Mouse (Mus musculus) left cerebral cortex, postnatal 36 days (tissue): Measurements from ENCODE around the gene Olfr509. TPM values are rescaled to one million over a fixed set of nuclear protein-coding genes. Genes with fewer than 3 reads are reported as not detected.
"Not testable (repeated sequence)": the region's sequence is repeated elsewhere in the genome, so short reads cannot be mapped to it uniquely, and the experiment has no call there.

Experiments
- DNase-seq, 2 experiments: peaks; one replicate each; pipeline ENCODE4 v3.0.0; 2021 to 2022; ENCODE audit warnings: low spot score in 2 of 2, mixed read lengths in 1 of 2
- intact Hi-C: fragments of 180-260 bp; cut with DNase I; formaldehyde crosslinking; loops from one replicate; pipeline ENCODE4 v1.15.1; 2025
- total RNA-seq, 2 experiments: library from RNA; stranded (reverse); gene quantifications; 2 replicates each; pipeline ENCODE4 v1.2.3; 2021

The Olfr509 gene
- total RNA-seq, result under 1 TPM in 1 of 2 experiments, not detected in 1; 0.11 TPM

- DNase-seq, result no peak
- intact Hi-C loops, result no loop called here
Observed at GRCm38 (mm10) chr7:108651806-108652205, at the start of gene Olfr509. TSS of gene Olfr509 (minus strand) at chr7:108651906.

- DNase-seq, result no peak
- intact Hi-C loops, result no loop called here
Observed at GRCm38 (mm10) chr7:108678886-108679285, 27.2 kb upstream of the Olfr509 start.

GRCm38 (mm10) chr7:108671058-108671457 is 19.4 kb upstream of the Olfr509 start:
- intact Hi-C loops, result no loop called here
- DNase-seq, result no peak

- no peak for DNase-seq
- intact Hi-C loops, result no loop called here
Observed at GRCm38 (mm10) chr7:108666118-108666517, 14.4 kb upstream of the Olfr509 start, which contains the start of gene Olfr510. TSS of gene Olfr510 (plus strand) at chr7:108666418.

GRCm38 (mm10) chr7:108662419-108662818 is 10.7 kb upstream of the Olfr509 start:
- DNase-seq, result no peak
- intact Hi-C loops, result no loop called here

GRCm38 (mm10) chr7:108629694-108630093 is 22.0 kb downstream of the Olfr509 start, which contains the start of gene Olfr508:
TSS of gene Olfr508 (plus strand) at chr7:108629994.
- no peak for DNase-seq
- intact Hi-C loops, result no loop called here

- intact Hi-C loops, result no loop called here
- no peak for DNase-seq
Observed at GRCm38 (mm10) chr7:108621514-108621913, 30.2 kb downstream of the Olfr509 start, which contains the start of gene Olfr507. TSS of gene Olfr507 (plus strand) at chr7:108621814.

GRCm38 (mm10) chr7:108616781-108617180 is 34.9 kb downstream of the Olfr509 start:
- DNase-seq, intact Hi-C loops: not testable (repeated sequence)

- intact Hi-C loops, result no loop called here
- no peak for DNase-seq
Observed at GRCm38 (mm10) chr7:108614110-108614509, 37.6 kb downstream of the Olfr509 start.

GRCm38 (mm10) chr7:108610487-108610886 is 41.2 kb downstream of the Olfr509 start, which contains the start of gene Olfr506:
TSS of gene Olfr506 (plus strand) at chr7:108610787.
- no peak for DNase-seq
- intact Hi-C loops, result no loop called here

- intact Hi-C loops, result not testable (repeated sequence)
Observed at GRCm38 (mm10) chr7:108601916-108602315, 49.8 kb downstream of the Olfr509 start.

More at GRCm38 (mm10) chr7:108601916-108602315, 49.8 kb downstream of the Olfr509 start:
- not testable (repeated sequence) for DNase-seq

Other genes with a start within 250 kb of the Olfr509 start
- gene Olfr497, start 231.5 kb downstream of the Olfr509 start, total RNA-seq, result not detected
- gene Olfr498, start 186.6 kb downstream of the Olfr509 start, total RNA-seq, result not detected
- not detected for gene Olfr502, start 126.8 kb downstream of the Olfr509 start, total RNA-seq
- gene Olfr503, start 107.4 kb downstream of the Olfr509 start, total RNA-seq, result not detected
- gene Olfr504, start 86.1 kb downstream of the Olfr509 start, total RNA-seq, result not detected
- gene Olfr506, start 41.1 kb downstream of the Olfr509 start, total RNA-seq, result not detected
- not detected for gene Olfr507, start 30.1 kb downstream of the Olfr509 start, total RNA-seq
- not detected for gene Olfr508, start 21.9 kb downstream of the Olfr509 start, total RNA-seq
- gene Olfr510, start 14.5 kb upstream of the Olfr509 start, total RNA-seq, result not detected
- not detected for gene Olfr512, start 61.4 kb upstream of the Olfr509 start, total RNA-seq
- not detected for gene Olfr513, start 99.1 kb upstream of the Olfr509 start, total RNA-seq
- gene Olfr514, start 174.1 kb upstream of the Olfr509 start, total RNA-seq, result not detected
- gene Olfr516, start 198.6 kb upstream of the Olfr509 start, total RNA-seq, result not detected
- not detected for gene Olfr517, start 220.5 kb upstream of the Olfr509 start, total RNA-seq
- not detected for gene Olfr518, start 233.1 kb upstream of the Olfr509 start, total RNA-seq
- not detected for gene Olfr519, start 242.5 kb upstream of the Olfr509 start, total RNA-seq